Mouse (Mus musculus) ES-E14 (cell line): ENCODE measurements around the gene H2-DMa.

Experiments used
- CHD2 ChIP-seq: IDR thresholded peaks from 2 replicates; pipeline ENCODE4 v1.6.1; 2014; ENCODE audit warnings: mild to moderate bottlenecking, low read depth, low read length, inconsistent platforms
- HCFC1 ChIP-seq: IDR thresholded peaks from 2 replicates; pipeline ENCODE4 v1.6.1; 2012; ENCODE audit warnings: low read length, inconsistent platforms, borderline replicate concordance; ENCODE audit not compliant: insufficient read depth
- MAFK ChIP-seq: IDR thresholded peaks from 2 replicates; pipeline ENCODE4 v1.6.1; 2014; ENCODE audit warnings: mild to moderate bottlenecking, low read depth, low read length, inconsistent platforms; ENCODE audit not compliant: insufficient read depth
- ZC3H11A ChIP-seq: IDR thresholded peaks from 2 replicates; pipeline ENCODE4 v1.6.1; 2012; ENCODE audit warnings: low read depth, mild to moderate bottlenecking, inconsistent platforms, low read length, borderline replicate concordance
- ZNF384 ChIP-seq: IDR thresholded peaks from 2 replicates; pipeline ENCODE4 v1.6.1; 2012; ENCODE audit warnings: low read depth, low read length, inconsistent platforms

DNA sequence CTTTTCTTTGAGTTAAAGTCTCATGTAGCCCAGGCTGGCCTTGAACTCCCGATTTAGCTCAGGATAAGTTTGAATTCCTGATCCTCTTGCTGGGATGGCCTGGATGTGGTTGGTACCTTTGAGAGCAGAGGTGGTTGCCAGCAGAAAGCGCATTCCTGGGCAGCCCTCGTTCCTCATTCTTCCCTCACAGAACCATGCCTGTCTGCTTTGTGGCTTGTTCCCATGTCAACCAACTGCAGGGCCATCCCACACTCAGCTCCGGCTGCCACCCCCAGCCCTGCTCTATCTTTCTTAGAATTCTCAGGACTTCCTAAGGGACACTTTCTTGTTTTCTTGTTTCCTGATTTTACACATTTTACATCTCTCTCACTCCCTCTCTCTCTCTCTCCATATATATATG, 22.1 kb downstream of the H2-DMa start:
- TF ChIP-seq ZC3H11A (no peak), MAFK (no peak), HCFC1 (no peak), ZNF384 (no peak), CHD2 (no peak)
